Mouse (Mus musculus) midbrain, embryonic 15.5 days (tissue): ENCODE measurements around the gene Fhad1. TPM values are rescaled to one million over a fixed set of nuclear protein-coding genes. Genes with fewer than 3 reads are reported as not detected.
"Not testable (repeated sequence)": the region's sequence is repeated elsewhere in the genome, so short reads cannot be mapped to it uniquely, and the experiment has no call there.

Experiments
- ATAC-seq: fragments of 200-750 bp; cut with Nextera tagmentation; replicated peaks from 2 replicates; pipeline ENCODE4 v1.8.0; 2017; ENCODE audit warnings: moderate TSS enrichment
- H3K27ac ChIP-seq: fragments of 300-500 bp; sonication (generic); 2 replicates; pipeline ENCODE4 v1.5.1; 2015; ENCODE audit warnings: mild to moderate bottlenecking, inconsistent platforms
- H3K27me3 ChIP-seq: fragments of 300-500 bp; sonication (generic); replicated peaks from 2 replicates; pipeline ENCODE4 v1.6.1; 2015; ENCODE audit warnings: inconsistent platforms
- H3K36me3 ChIP-seq: fragments of 300-500 bp; sonication (generic); replicated peaks from 2 replicates; pipeline ENCODE4 v1.6.1; 2015; ENCODE audit warnings: inconsistent platforms
- H3K4me1 ChIP-seq: fragments of 300-500 bp; sonication (generic); 2 replicates; pipeline ENCODE4 v1.6.1; 2015; ENCODE audit warnings: inconsistent platforms
- H3K4me2 ChIP-seq: fragments of 300-500 bp; sonication (generic); 2 replicates; pipeline ENCODE4 v1.6.1; 2015; ENCODE audit warnings: inconsistent platforms, mild to moderate bottlenecking, moderate library complexity
- H3K4me3 ChIP-seq: fragments of 300-500 bp; sonication (generic); 2 replicates; pipeline ENCODE4 v1.5.1; 2015; ENCODE audit warnings: mild to moderate bottlenecking, inconsistent platforms
- H3K9ac ChIP-seq: fragments of 300-500 bp; sonication (generic); 2 replicates; pipeline ENCODE4 v1.6.1; 2015; ENCODE audit warnings: mild to moderate bottlenecking, inconsistent platforms
- H3K9me3 ChIP-seq: fragments of 300-500 bp; sonication (generic); 2 replicates; pipeline ENCODE4 v1.6.1; 2016; ENCODE audit warnings: inconsistent platforms
- WGBS: fragments of 180-500 bp; shearing (Covaris S2); methylation state at CpG from one replicate; pipeline ENCODE4 v1.1.7; 2015; ENCODE audit warnings: mixed read lengths; 5-methylcytosine and 5-hydroxymethylcytosine counted together
- polyA plus RNA-seq: library from polyadenylated mRNA; unstranded; fragments of >200 nt; fragmentation: Nextera tagmentation; extraction: Ambion mirVana; gene quantifications from 2 replicates; pipeline ENCODE4 v1.2.1, GENCODE M21; 2015

Gene Fhad1
- polyA plus RNA-seq, 1 experiment from 2014 or later, result 4.2 TPM

GRCm38 (mm10) chr4:142024536-142024935, 9.7 kb upstream of the Fhad1 start:
- H3K9ac ChIP-seq, result no peak overlapping the region
- no peaks in the 10 kb centered on the region for H3K27me3 ChIP-seq
- WGBS, result 90% methylated on average over 2 of the region's 2 CpGs
- H3K4me1 ChIP-seq, result no peaks in the 10 kb centered on the region
- H3K4me3 ChIP-seq, result no peak overlapping the region
- no peak overlapping the region for H3K4me2 ChIP-seq
- no peaks in the 10 kb centered on the region for H3K9me3 ChIP-seq
- H3K36me3 ChIP-seq, result no peaks in the 10 kb centered on the region
- no peak for ATAC-seq
- H3K27ac ChIP-seq, result no peak overlapping the region

GRCm38 (mm10) chr4:142023166-142023565, 8.3 kb upstream of the Fhad1 start:
- ATAC-seq, result no peak
- no peaks in the 10 kb centered on the region for H3K9me3 ChIP-seq
- H3K4me3 ChIP-seq, result no peak overlapping the region
- H3K36me3 ChIP-seq, result no peaks in the 10 kb centered on the region
- no peak overlapping the region for H3K27ac ChIP-seq
- H3K27me3 ChIP-seq, result no peaks in the 10 kb centered on the region
- 80% methylated on average over 4 of the region's 4 CpGs for whole genome bisulfite sequencing
- no peaks in the 10 kb centered on the region for H3K4me1 ChIP-seq
- H3K4me2 ChIP-seq, result no peak overlapping the region
- H3K9ac ChIP-seq, result no peak overlapping the region

- Histone ChIP-seq H3K36me3 (no peaks in the 10 kb centered on the region), H3K4me3 (no peak overlapping the region), H3K27ac (no peak overlapping the region), H3K4me2 (no peak overlapping the region), H3K4me1 (peaks cover 18% of the 10 kb centered on the region), H3K9me3 (no peaks in the 10 kb centered on the region), H3K27me3 (no peaks in the 10 kb centered on the region; the same call in 1 of the 2 replicates), H3K9ac (no peak overlapping the region)
- 65% methylated on average over 15 of the region's 15 CpGs for WGBS
- ATAC-seq, result no peak
Observed at GRCm38 (mm10) chr4:142017686-142018085, 2.8 kb upstream of the Fhad1 start.

- H3K4me2 ChIP-seq, result no peak overlapping the region
- no peak overlapping the region for H3K4me3 ChIP-seq
- peaks cover 23% of the 10 kb centered on the region for H3K4me1 ChIP-seq
- H3K9ac ChIP-seq, result no peak overlapping the region
- H3K36me3 ChIP-seq, result no peaks in the 10 kb centered on the region
- no peak overlapping the region for H3K27ac ChIP-seq
- no peak for ATAC-seq
- 88% methylated on average over 13 of the region's 13 CpGs for WGBS
- no peaks in the 10 kb centered on the region; the same call in 1 of the 2 replicates for H3K27me3 ChIP-seq
- H3K9me3 ChIP-seq, result no peaks in the 10 kb centered on the region
Observed at GRCm38 (mm10) chr4:142011236-142011635, 3.6 kb downstream of the Fhad1 start.

GRCm38 (mm10) chr4:142010441-142010840, 4.4 kb downstream of the Fhad1 start:
- no peak overlapping the region for H3K27ac ChIP-seq
- H3K36me3 ChIP-seq, result no peaks in the 10 kb centered on the region
- 74% methylated on average over 7 of the region's 7 CpGs for WGBS
- H3K4me3 ChIP-seq, result no peak overlapping the region
- no peaks in the 10 kb centered on the region; the same call in 1 of the 2 replicates for H3K27me3 ChIP-seq
- peaks cover 17% of the 10 kb centered on the region for H3K4me1 ChIP-seq
- H3K9ac ChIP-seq, result no peak overlapping the region
- H3K4me2 ChIP-seq, result no peak overlapping the region
- H3K9me3 ChIP-seq, result no peaks in the 10 kb centered on the region
- ATAC-seq, result no peak

- no peaks in the 10 kb centered on the region for H3K36me3 ChIP-seq
- peaks cover 8% of the 10 kb centered on the region; the same call in 1 of the 2 replicates for H3K4me1 ChIP-seq
- no peak overlapping the region for H3K27ac ChIP-seq
- H3K4me3 ChIP-seq, result no peak overlapping the region
- whole genome bisulfite sequencing, result 78% methylated on average over 11 of the region's 11 CpGs
- no peak overlapping the region for H3K4me2 ChIP-seq
- no peak overlapping the region for H3K9ac ChIP-seq
- no peaks in the 10 kb centered on the region for H3K27me3 ChIP-seq
- no peak for ATAC-seq
- H3K9me3 ChIP-seq, result no peaks in the 10 kb centered on the region
Observed at GRCm38 (mm10) chr4:142008206-142008605, 6.7 kb downstream of the Fhad1 start.

GRCm38 (mm10) chr4:142000581-142000980, 14.3 kb downstream of the Fhad1 start:
- Histone ChIP-seq H3K9me3 (no peaks in the 10 kb centered on the region), H3K36me3 (no peaks in the 10 kb centered on the region), H3K27me3 (no peaks in the 10 kb centered on the region), H3K4me1 (peaks cover 8% of the 10 kb centered on the region; the same call in 1 of the 2 replicates), H3K4me3 (no peak overlapping the region), H3K27ac (no peak overlapping the region), H3K4me2 (no peak overlapping the region), H3K9ac (no peak overlapping the region)
- WGBS, result 55% methylated on average over 9 of the region's 9 CpGs
- no peak for ATAC-seq

GRCm38 (mm10) chr4:141999494-142000074, 15.3 kb downstream of the Fhad1 start:
- no peaks in the 10 kb centered on the region for H3K27me3 ChIP-seq
- H3K36me3 ChIP-seq, result no peaks in the 10 kb centered on the region
- no peak overlapping the region for H3K27ac ChIP-seq
- no peak overlapping the region for H3K4me2 ChIP-seq
- WGBS, result 57% methylated on average over 7 of the region's 7 CpGs
- peaks cover 6% of the 10 kb centered on the region; the same call in 1 of the 2 replicates for H3K4me1 ChIP-seq
- H3K9ac ChIP-seq, result no peak overlapping the region
- H3K9me3 ChIP-seq, result no peaks in the 10 kb centered on the region
- no peak overlapping the region for H3K4me3 ChIP-seq
- ATAC-seq, result no peak

GRCm38 (mm10) chr4:141998282-141998821, 16.5 kb downstream of the Fhad1 start:
- no peaks in the 10 kb centered on the region for H3K27me3 ChIP-seq
- no peak overlapping the region; the same call in 1 of the 2 replicates for H3K27ac ChIP-seq
- H3K36me3 ChIP-seq, result no peaks in the 10 kb centered on the region
- H3K9ac ChIP-seq, result no peak overlapping the region
- no peaks in the 10 kb centered on the region for H3K9me3 ChIP-seq
- ATAC-seq, result peak; percentile 86
- H3K4me1 ChIP-seq, result peaks cover 6% of the 10 kb centered on the region; the same call in 1 of the 2 replicates
- H3K4me2 ChIP-seq, result peak overlapping the region; percentile 52
- 27% methylated on average over 11 of the region's 11 CpGs for WGBS
- H3K4me3 ChIP-seq, result peak overlapping the region; percentile 36

- Histone ChIP-seq H3K9ac (no peak overlapping the region), H3K4me3 (no peak overlapping the region), H3K27me3 (no peaks in the 10 kb centered on the region), H3K4me2 (no peak overlapping the region), H3K9me3 (no peaks in the 10 kb centered on the region), H3K4me1 (peaks cover 6% of the 10 kb centered on the region; the same call in 1 of the 2 replicates), H3K27ac (no peak overlapping the region), H3K36me3 (no peaks in the 10 kb centered on the region)
- ATAC-seq, result no peak
- 81% methylated on average over 3 of the region's 3 CpGs for WGBS
Observed at GRCm38 (mm10) chr4:141996880-141997279, 18.0 kb downstream of the Fhad1 start.

- H3K9ac ChIP-seq, result no peak overlapping the region
- ATAC-seq, result no peak
- WGBS, result 57% methylated on average over 7 of the region's 7 CpGs
Observed at GRCm38 (mm10) chr4:141996086-141996485, 18.8 kb downstream of the Fhad1 start.

GRCm38 (mm10) chr4:141994062-141994471, 20.8 kb downstream of the Fhad1 start:
- not testable (repeated sequence) for H3K4me2 ChIP-seq, H3K36me3 ChIP-seq, H3K27ac ChIP-seq, H3K9ac ChIP-seq, H3K4me3 ChIP-seq, H3K4me1 ChIP-seq, ATAC-seq, H3K27me3 ChIP-seq, H3K9me3 ChIP-seq
- WGBS, result 44% methylated on average over 2 of the region's 2 CpGs

More at GRCm38 (mm10) chr4:141996086-141996485, 18.8 kb downstream of the Fhad1 start:
- no peak overlapping the region for H3K4me2 ChIP-seq
- H3K27me3 ChIP-seq, result no peaks in the 10 kb centered on the region
- H3K4me3 ChIP-seq, result no peak overlapping the region
- H3K4me1 ChIP-seq, result peaks cover 6% of the 10 kb centered on the region; the same call in 1 of the 2 replicates
- H3K36me3 ChIP-seq, result no peaks in the 10 kb centered on the region
- no peak overlapping the region for H3K27ac ChIP-seq
- H3K9me3 ChIP-seq, result no peaks in the 10 kb centered on the region
